Mouse (Mus musculus) ES-E14 (cell line): Measurements from ENCODE around the gene Serpind1. TPM values are rescaled to one million over a fixed set of nuclear protein-coding genes. Genes with fewer than 3 reads are reported as not detected.

Experiments used
- DNase-seq: peaks from one replicate; pipeline ENCODE4 v3.0.0-alpha.2; 2013; ENCODE audit warnings: low read depth, low spot score
- H3K27ac ChIP-seq: 2 replicates; pipeline ENCODE4 v1.5.1; 2012; ENCODE audit warnings: low read depth, mild to moderate bottlenecking, low read length, moderate library complexity, mixed read lengths; ENCODE audit not compliant: poor library complexity, insufficient read depth, severe bottlenecking
- H3K36me3 ChIP-seq: 2 replicates; pipeline ENCODE4 v1.6.1; 2012; ENCODE audit warnings: mild to moderate bottlenecking, low read length, moderate library complexity, mixed read lengths; ENCODE audit not compliant: control insufficient read depth, poor library complexity, insufficient read depth, severe bottlenecking
- H3K4me1 ChIP-seq, 2 experiments: fragments of 150-350 bp in 1 of 2; sonication (generic) in 1 of 2; 2 replicates each; pipeline ENCODE4 v1.6.1; 2012; ENCODE audit warnings: low read length in 2 of 2, mild to moderate bottlenecking in 1 of 2, mixed read lengths in 1 of 2; ENCODE audit not compliant: control insufficient read depth in 2 of 2, insufficient read depth in 2 of 2, poor library complexity in 1 of 2
- H3K4me3 ChIP-seq, 2 experiments: fragments of 150-350 bp in 1 of 2; sonication (generic) in 1 of 2; 2 replicates each; pipeline ENCODE4 v1.5.1; 2012; ENCODE audit warnings: low read length in 2 of 2, low read depth in 1 of 2, mild to moderate bottlenecking in 1 of 2, mixed read lengths in 1 of 2; ENCODE audit not compliant: insufficient read depth in 1 of 2, poor library complexity in 1 of 2, severe bottlenecking in 1 of 2
- H3K9ac ChIP-seq: 2 replicates; pipeline ENCODE4 v1.6.1; 2012; ENCODE audit warnings: low read depth, mild to moderate bottlenecking, low read length, mixed read lengths; ENCODE audit not compliant: poor library complexity, insufficient read depth, severe bottlenecking
- H3K9me3 ChIP-seq: fragments of 150-350 bp; sonication (generic); 2 replicates; pipeline ENCODE4 v1.6.1; 2012; ENCODE audit warnings: low read depth, mild to moderate bottlenecking, low read length; ENCODE audit not compliant: control insufficient read depth, insufficient read depth
- CHD2 ChIP-seq: IDR thresholded peaks from 2 replicates; pipeline ENCODE4 v1.6.1; 2014; ENCODE audit warnings: mild to moderate bottlenecking, low read depth, low read length, inconsistent platforms
- HCFC1 ChIP-seq: IDR thresholded peaks from 2 replicates; pipeline ENCODE4 v1.6.1; 2012; ENCODE audit warnings: low read length, inconsistent platforms, borderline replicate concordance; ENCODE audit not compliant: insufficient read depth
- MAFK ChIP-seq: IDR thresholded peaks from 2 replicates; pipeline ENCODE4 v1.6.1; 2014; ENCODE audit warnings: mild to moderate bottlenecking, low read depth, low read length, inconsistent platforms; ENCODE audit not compliant: insufficient read depth
- ZC3H11A ChIP-seq: IDR thresholded peaks from 2 replicates; pipeline ENCODE4 v1.6.1; 2012; ENCODE audit warnings: low read depth, mild to moderate bottlenecking, inconsistent platforms, low read length, borderline replicate concordance
- ZNF384 ChIP-seq: IDR thresholded peaks from 2 replicates; pipeline ENCODE4 v1.6.1; 2012; ENCODE audit warnings: low read depth, low read length, inconsistent platforms
- in situ Hi-C, 2 experiments: fragments of 600-800 bp; cut with MboI; formaldehyde crosslinking; loops; one replicate each; pipeline ENCODE4 v1.15.1; 2025; ENCODE audit warnings: low sequenced_read_pairs in 2 of 2, inconsistent platforms in 1 of 2; ENCODE audit not compliant: unreplicated experiment in 2 of 2
- total RNA-seq: library from RNA; depleted of rRNA; stranded (reverse); fragments of 300-350 nt; gene quantifications from 2 replicates; pipeline ENCODE4 v1.2.3, GENCODE M21; 2012

Gene Serpind1
- total RNA-seq, 1 experiment = 0.09 TPM

DNA sequence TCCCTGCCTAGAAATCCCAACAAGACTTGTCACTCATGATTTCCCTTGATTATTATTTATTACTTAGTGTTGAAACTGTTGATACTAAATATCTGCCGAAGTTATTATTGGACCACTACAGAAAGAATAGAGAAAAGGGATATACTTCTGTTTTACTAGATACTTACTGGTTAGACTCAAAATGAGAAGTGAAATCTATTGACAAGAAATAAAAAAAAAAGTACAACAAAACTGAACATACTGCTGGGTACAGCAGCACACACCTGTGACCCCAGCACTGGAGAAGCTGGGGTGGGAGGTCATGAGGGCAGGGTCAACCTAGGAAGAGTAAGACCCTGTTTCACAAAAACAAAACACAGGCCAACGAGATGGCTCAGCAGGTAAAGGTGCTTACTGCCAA, 9.5 kb downstream of the Serpind1 start:
- Histone ChIP-seq H3K9me3 (no peaks in the 10 kb centered on the region), H3K9ac (no peak overlapping the region), H3K4me3 (no peak overlapping the region), H3K4me1 (no peaks in the 10 kb centered on the region), H3K27ac (no peak overlapping the region), H3K36me3 (peaks cover 4% of the 10 kb centered on the region; the same call in 1 of the 2 replicates)
- in situ Hi-C loops = no loop called here
- TF ChIP-seq HCFC1 (no peak), CHD2 (no peak), MAFK (no peak), ZC3H11A (no peak), ZNF384 (no peak)
- no peak for DNase-seq

DNA sequence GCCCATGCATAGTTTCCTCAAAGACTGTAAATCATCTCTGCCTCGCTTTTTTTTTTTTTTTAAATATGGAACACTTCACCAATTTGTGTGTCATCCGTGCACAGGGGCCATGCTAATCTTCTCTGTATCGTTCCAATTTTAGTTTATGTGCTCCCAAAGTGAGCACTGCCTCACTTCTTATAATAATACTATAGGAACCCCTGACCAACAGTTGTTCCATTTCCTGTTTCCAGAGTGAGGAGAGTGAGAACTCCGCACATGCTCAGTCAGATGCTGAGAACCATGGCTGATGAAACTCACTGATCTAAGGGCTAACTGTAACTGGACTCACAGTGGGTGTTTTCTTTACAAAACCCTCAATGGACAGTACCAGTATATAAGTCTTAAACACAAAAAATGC, 10.7 kb downstream of the Serpind1 start:
- in situ Hi-C loops = no loop called here
- Histone ChIP-seq H3K9ac (no peak overlapping the region), H3K36me3 (no peaks in the 10 kb centered on the region), H3K9me3 (no peaks in the 10 kb centered on the region), H3K4me1 (no peaks in the 10 kb centered on the region), H3K27ac (no peak overlapping the region), H3K4me3 (no peak overlapping the region)
- no peak for TF ChIP-seq HCFC1
- no peak for TF ChIP-seq CHD2
- no peak for TF ChIP-seq ZC3H11A
- no peak for TF ChIP-seq MAFK
- TF ChIP-seq ZNF384 = no peak
- DNase-seq = no peak

DNA sequence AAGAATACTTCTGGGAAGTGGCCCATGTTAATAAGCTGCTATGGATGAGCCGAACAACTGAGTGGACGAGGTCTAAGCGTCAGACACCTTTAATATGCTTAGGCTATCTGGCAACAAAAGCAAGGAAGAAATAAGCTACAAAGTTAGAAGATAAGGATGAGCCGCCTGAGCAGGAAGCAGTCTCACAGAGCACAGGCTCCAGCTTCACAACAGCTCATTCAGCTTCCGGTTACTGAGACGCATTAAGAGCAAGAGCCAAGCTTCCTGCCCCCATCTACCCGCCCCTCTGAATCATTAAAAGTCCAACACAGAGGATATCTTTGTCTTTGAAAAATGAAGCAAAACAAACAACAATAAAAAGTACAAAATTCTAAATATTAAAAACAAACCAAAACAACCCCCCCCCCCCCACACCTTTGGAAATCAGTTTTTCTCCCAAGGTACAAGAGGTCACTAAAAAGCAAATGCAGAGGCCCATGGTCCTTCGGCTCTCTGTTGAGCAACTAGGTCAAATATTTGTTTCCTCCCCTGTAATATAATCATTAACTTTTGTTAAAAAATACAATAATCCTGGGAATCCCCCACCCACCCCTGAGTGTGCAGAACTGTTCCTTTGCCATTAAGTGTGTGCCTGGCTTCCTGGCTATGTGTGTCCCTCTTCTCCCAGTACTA, 14.1 kb downstream of the Serpind1 start:
- H3K27ac ChIP-seq = no peak overlapping the region
- no peaks in the 10 kb centered on the region for H3K9me3 ChIP-seq
- no peak overlapping the region for H3K4me3 ChIP-seq
- no peak for TF ChIP-seq MAFK
- peaks cover 6% of the 10 kb centered on the region; the same call in 1 of the 2 replicates for H3K36me3 ChIP-seq
- DNase-seq = no peak
- H3K4me1 ChIP-seq = no peaks in the 10 kb centered on the region
- in situ Hi-C loops = no loop called here
- no peak overlapping the region for H3K9ac ChIP-seq

DNA sequence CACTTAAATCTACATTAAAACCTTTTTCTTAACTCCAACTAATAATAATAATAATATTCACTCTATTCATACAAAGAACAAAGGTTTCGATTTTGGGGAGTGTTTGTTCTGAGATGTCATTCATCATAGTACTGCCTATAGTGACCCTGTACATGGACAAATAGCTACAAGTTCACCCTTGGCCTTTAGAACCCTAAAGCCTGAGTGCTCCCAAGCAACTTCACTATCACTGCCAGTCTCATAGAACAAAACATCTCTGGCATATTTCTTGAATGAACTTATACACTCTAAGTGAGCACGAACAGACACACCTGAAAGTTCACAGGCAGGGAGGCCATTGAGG, 14.6 kb downstream of the Serpind1 start:
- Histone ChIP-seq H3K9me3 (no peaks in the 10 kb centered on the region), H3K27ac (no peak overlapping the region), H3K9ac (no peak overlapping the region), H3K4me3 (no peak overlapping the region), H3K36me3 (peaks cover 8% of the 10 kb centered on the region), H3K4me1 (no peaks in the 10 kb centered on the region)
- in situ Hi-C loops = no loop called here
- DNase-seq = no peak
- TF ChIP-seq MAFK (no peak), ZC3H11A (no peak), HCFC1 (no peak), CHD2 (no peak), ZNF384 (no peak)

DNA sequence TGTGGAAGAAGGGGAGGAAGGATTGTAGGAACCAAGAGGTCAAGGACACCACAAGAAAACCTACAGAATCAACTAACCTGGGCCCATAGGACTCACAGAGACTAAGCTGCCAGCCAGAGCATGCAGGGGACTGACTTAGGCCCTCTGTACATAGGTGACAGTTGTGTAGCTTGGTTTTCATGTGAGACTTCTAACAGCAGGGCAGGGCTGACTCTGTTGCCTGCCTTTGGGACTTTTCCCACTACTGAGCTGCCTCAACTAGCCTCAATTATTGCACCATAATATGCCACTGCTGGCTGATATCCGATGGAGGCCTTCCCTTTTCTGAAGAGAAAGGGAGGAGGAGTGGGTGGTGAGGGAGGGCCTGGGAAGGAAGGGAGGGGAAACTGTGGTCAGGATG, 15.6 kb downstream of the Serpind1 start:
- in situ Hi-C loops = no loop called here

More for the DNA sequence above, 15.6 kb downstream of the Serpind1 start:
- H3K4me1 ChIP-seq = no peaks in the 10 kb centered on the region
- TF ChIP-seq ZNF384 (no peak), HCFC1 (no peak), ZC3H11A (no peak), MAFK (no peak), CHD2 (no peak)
- H3K36me3 ChIP-seq = peaks cover 9% of the 10 kb centered on the region
- no peaks in the 10 kb centered on the region for H3K9me3 ChIP-seq
- no peak for DNase-seq
- no peak overlapping the region for H3K4me3 ChIP-seq
- no peak overlapping the region for H3K9ac ChIP-seq
- no peak overlapping the region for H3K27ac ChIP-seq
